Mouse (Mus musculus) CD4-positive, CD25-positive, alpha-beta regulatory T cell, adult 2 months (primary cell): ENCODE results near the gene Aven.

ENCODE experiments used
- DNase-seq: peaks from one replicate; pipeline ENCODE4 v3.0.0-alpha.2; 2012; ENCODE audit warnings: low read depth, low spot score

The Aven gene

DNA sequence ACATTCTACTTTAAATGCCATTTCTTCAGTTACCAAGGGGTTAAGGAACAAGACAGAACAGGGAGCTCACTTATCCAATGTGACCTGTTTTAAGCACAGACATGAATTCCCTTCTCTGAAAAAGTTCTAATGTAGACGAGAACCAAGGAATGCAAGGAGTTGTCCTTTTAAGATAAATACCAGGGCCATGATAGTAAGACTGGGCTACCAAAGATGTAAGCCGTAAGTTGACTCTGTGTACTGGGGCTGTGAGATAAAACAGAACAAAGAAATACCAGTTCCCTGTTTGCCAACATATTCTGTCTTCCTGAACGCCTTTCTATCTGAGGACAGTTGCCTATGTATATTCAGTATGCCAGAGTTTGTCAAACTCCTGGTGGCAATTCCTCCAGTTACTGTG lies 176.7 kb downstream of the Aven start:
- no peak for DNase-seq

DNA sequence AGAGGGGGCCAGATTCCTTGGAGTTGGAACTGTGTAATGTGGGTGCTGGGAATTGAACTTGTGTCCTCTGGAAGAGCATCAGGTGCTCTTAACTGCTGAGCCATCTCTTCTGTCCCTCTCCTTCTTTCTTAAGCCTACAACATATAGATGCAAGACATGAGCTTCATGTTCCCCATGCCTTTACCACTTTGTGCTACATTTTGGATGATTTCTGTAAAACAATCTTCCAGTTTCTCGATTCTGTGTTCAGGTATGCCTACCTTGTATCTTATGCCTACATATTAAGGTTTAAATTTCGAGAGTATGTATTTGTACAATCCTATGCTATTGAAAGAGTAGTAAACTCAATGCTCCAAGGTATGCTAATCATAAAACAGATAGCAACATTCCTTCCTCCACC lies 183.4 kb downstream of the Aven start:
- no peak for DNase-seq

DNA sequence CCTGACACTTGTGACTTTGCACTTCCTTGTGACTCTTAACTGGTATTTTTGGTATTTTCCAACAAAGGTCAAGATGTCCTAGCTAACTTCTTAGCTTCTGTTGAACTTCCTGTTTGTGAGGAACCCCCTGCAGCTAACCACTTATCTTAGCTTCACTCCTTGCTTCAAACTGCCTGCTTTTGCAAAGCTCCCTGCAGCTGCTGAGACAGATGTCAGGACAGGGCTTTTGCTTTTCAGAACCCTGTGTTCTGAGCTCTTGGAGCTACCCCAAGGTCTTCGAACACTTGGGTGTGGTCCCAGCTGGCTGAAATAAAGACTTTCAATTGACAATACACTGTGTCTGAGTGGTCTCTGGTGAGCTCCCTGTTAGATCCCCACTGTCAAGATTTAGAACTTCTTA lies 184.0 kb downstream of the Aven start:
- DNase-seq: peak; percentile 11

DNA sequence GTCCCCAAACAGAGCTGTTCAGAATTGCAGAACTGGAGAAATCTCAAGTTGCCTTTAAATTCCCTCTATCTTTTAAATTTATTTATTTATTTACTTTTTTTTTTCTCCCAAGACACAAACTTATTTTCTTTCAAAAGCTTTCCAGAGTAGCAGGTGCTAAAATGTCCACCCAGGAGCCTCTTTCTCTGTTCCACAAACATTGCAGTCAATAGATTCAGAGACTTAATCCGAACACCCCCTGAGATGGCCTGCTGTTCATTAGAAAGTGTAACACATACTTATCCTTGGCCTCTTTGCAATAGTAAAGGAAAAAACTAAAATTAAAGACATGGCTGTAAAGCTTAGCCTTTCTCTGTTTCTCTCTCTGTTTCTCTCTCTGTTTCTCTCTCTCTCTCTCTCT lies 184.5 kb downstream of the Aven start:
- DNase-seq: no peak

DNA sequence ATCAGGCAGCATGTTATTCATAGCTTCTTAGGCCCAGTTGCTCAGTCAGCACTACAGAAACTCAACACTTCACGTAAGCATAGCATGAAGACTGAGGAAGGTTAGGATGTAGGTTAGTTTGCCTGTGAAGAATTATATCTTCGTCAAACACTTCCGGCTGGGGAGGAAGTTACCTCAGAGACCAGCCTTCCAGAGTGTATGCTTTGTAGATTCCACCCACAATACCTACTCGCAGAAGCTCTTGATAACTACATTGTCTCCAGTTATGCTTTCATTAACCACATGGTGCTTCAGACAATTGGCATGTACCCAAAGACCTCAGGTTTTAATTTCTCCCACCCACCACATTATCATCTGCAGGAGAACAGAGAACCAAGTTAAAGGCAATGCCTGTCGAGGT lies 189.1 kb downstream of the Aven start:
- no peak for DNase-seq
